Mouse (Mus musculus): ENCODE measurements around the gene Sox14. TPM values are rescaled to one million over a fixed set of nuclear protein-coding genes. Genes with fewer than 3 reads are reported as not detected.

Gene Sox14
- polyA plus RNA-seq (2012; rRNA removed): not detected in 2 replicates

GRCm38 (mm10) chr9:99875618-99876372 is at the start of gene Sox14:
Gene Sox14, minus strand, starts transcription at chr9:99876170.

Other genes with a start within 250 kb of the Sox14 start
- gene Dzip1l, start 246.7 kb downstream of the Sox14 start, polyA plus RNA-seq (2012; rRNA removed): 1.9 and 2.4 TPM in 2 replicates
- gene Cldn18, start 158.9 kb downstream of the Sox14 start, polyA plus RNA-seq (2012; rRNA removed): 0.33 TPM in 1 of 2 replicates, not detected in the other